Mouse (Mus musculus) lung, postnatal 0 days (tissue): ENCODE results near the gene Rpf2. TPM values are rescaled to one million over a fixed set of nuclear protein-coding genes. Genes with fewer than 3 reads are reported as not detected.

Source experiments
- ATAC-seq: fragments of 200-750 bp; cut with Nextera tagmentation; 2 replicates; pipeline ENCODE4 v1.8.0; 2017; ENCODE audit warnings: moderate library complexity
- DNase-seq: peaks from one replicate; pipeline ENCODE4 v3.0.0-alpha.2; 2016; ENCODE audit warnings: low spot score
- H3K27ac ChIP-seq: fragments of 300-500 bp; sonication (generic); 2 replicates; pipeline ENCODE4 v1.5.1; 2014; ENCODE audit warnings: antibody characterized with exemption, mild to moderate bottlenecking, low read length, mixed read lengths
- H3K27me3 ChIP-seq: fragments of 300-500 bp; sonication (generic); replicated peaks from 2 replicates; pipeline ENCODE4 v1.6.1; 2014; ENCODE audit warnings: low read length, mixed read lengths; ENCODE audit not compliant: insufficient read depth
- H3K36me3 ChIP-seq: fragments of 300-500 bp; sonication (generic); 2 replicates; pipeline ENCODE4 v1.6.1; 2014; ENCODE audit warnings: low read length, mixed read lengths; ENCODE audit not compliant: insufficient read depth
- H3K4me1 ChIP-seq: fragments of 300-500 bp; sonication (generic); 2 replicates; pipeline ENCODE4 v1.6.1; 2014; ENCODE audit warnings: antibody characterized with exemption, low read depth, low read length, mixed read lengths; ENCODE audit not compliant: insufficient read depth
- H3K4me2 ChIP-seq: fragments of 300-500 bp; sonication (generic); replicated peaks from 2 replicates; pipeline ENCODE4 v1.6.1; 2014; ENCODE audit warnings: low read depth, mild to moderate bottlenecking, low read length, moderate library complexity, mixed read lengths
- H3K4me3 ChIP-seq: fragments of 300-500 bp; sonication (generic); 2 replicates; pipeline ENCODE4 v1.5.1; 2014; ENCODE audit warnings: low read depth, low read length
- H3K9ac ChIP-seq: fragments of 300-500 bp; sonication (generic); replicated peaks from 2 replicates; pipeline ENCODE4 v1.6.1; 2014; ENCODE audit warnings: low read depth, mild to moderate bottlenecking
- H3K9me3 ChIP-seq: fragments of 300-500 bp; sonication (generic); 2 replicates; pipeline ENCODE4 v1.6.1; 2016; ENCODE audit warnings: low read length, mixed read lengths
- CTCF ChIP-seq: IDR thresholded peaks from 2 replicates; pipeline ENCODE4 v1.5.1; 2016; ENCODE audit warnings: antibody characterized with exemption, mild to moderate bottlenecking
- EP300 ChIP-seq: IDR thresholded peaks from 2 replicates; pipeline ENCODE4 v1.6.1; 2016; ENCODE audit warnings: antibody characterized with exemption, mild to moderate bottlenecking, control low read depth
- WGBS: fragments of 180-500 bp; shearing (Covaris S2); extraction: QIAGEN DNeasy Blood & Tissue Kit; methylation state at CpG from one replicate; pipeline ENCODE4 v1.1.7; 2014; 5-methylcytosine and 5-hydroxymethylcytosine counted together
- polyA plus RNA-seq: library from polyadenylated mRNA; unstranded; fragments of >200 nt; fragmentation: Nextera tagmentation; extraction: Ambion mirVana; gene quantifications from 2 replicates; pipeline ENCODE4 v1.2.1, GENCODE M21; 2015

The Rpf2 gene
- polyA plus RNA-seq, 1 experiment from 2014 or later, result 19.0 TPM

GRCm38 (mm10) chr10:40233241-40233640 lies 13.6 kb downstream of the Rpf2 start:
- Histone ChIP-seq H3K9me3 (no peaks in the 10 kb centered on the region), H3K27me3 (no peaks in the 10 kb centered on the region), H3K36me3 (peaks cover 8% of the 10 kb centered on the region), H3K4me2 (no peak overlapping the region), H3K4me1 (no peaks in the 10 kb centered on the region), H3K4me3 (no peak overlapping the region), H3K9ac (no peak overlapping the region), H3K27ac (no peak overlapping the region)
- TF ChIP-seq EP300, result no peak
- no peak for TF ChIP-seq CTCF
- DNase-seq, result no peak
- no peak for ATAC-seq
- WGBS, result 89% methylated on average over 3 of the region's 3 CpGs

GRCm38 (mm10) chr10:40232442-40232841 lies 14.4 kb downstream of the Rpf2 start:
- H3K36me3 ChIP-seq, result peaks cover 9% of the 10 kb centered on the region; the same call in 1 of the 2 replicates
- no peak overlapping the region for H3K9ac ChIP-seq
- H3K4me1 ChIP-seq, result no peaks in the 10 kb centered on the region
- TF ChIP-seq EP300 (no peak), CTCF (no peak)
- H3K4me2 ChIP-seq, result no peak overlapping the region
- H3K27me3 ChIP-seq, result no peaks in the 10 kb centered on the region
- no peaks in the 10 kb centered on the region for H3K9me3 ChIP-seq
- WGBS, result 54% methylated on average over 7 of the region's 7 CpGs
- DNase-seq (no peak), ATAC-seq (no peak)
- H3K4me3 ChIP-seq, result no peak overlapping the region
- H3K27ac ChIP-seq, result no peak overlapping the region

- TF ChIP-seq EP300, result no peak
- no peak for TF ChIP-seq CTCF
- Histone ChIP-seq H3K36me3 (peaks cover 17% of the 10 kb centered on the region; the same call in 1 of the 2 replicates), H3K27me3 (no peaks in the 10 kb centered on the region), H3K27ac (no peak overlapping the region), H3K4me3 (no peak overlapping the region), H3K9me3 (no peaks in the 10 kb centered on the region), H3K9ac (no peak overlapping the region), H3K4me2 (no peak overlapping the region), H3K4me1 (no peaks in the 10 kb centered on the region)
- 96% methylated on average over 1 of the region's 1 CpGs for WGBS
- no peak for ATAC-seq
- peak; percentile 16 for DNase-seq
Observed at GRCm38 (mm10) chr10:40229725-40230124, 17.1 kb downstream of the Rpf2 start.

- Histone ChIP-seq H3K27ac (no peak overlapping the region), H3K9ac (no peak overlapping the region), H3K9me3 (no peaks in the 10 kb centered on the region), H3K4me2 (no peak overlapping the region), H3K27me3 (no peaks in the 10 kb centered on the region), H3K4me3 (no peak overlapping the region), H3K36me3 (peaks cover 20% of the 10 kb centered on the region), H3K4me1 (no peaks in the 10 kb centered on the region)
- TF ChIP-seq EP300, result no peak
- TF ChIP-seq CTCF, result no peak
- ATAC-seq, result no peak
- WGBS, result 81% methylated on average over 4 of the region's 4 CpGs
- DNase-seq, result no peak
Observed at GRCm38 (mm10) chr10:40227660-40228303, 19.1 kb downstream of the Rpf2 start.

- H3K4me1 ChIP-seq, result no peaks in the 10 kb centered on the region
- ATAC-seq (no peak), DNase-seq (no peak)
- H3K27ac ChIP-seq, result no peak overlapping the region
- H3K27me3 ChIP-seq, result no peaks in the 10 kb centered on the region
- H3K9ac ChIP-seq, result no peak overlapping the region
- peaks cover 6% of the 10 kb centered on the region; the same call in 1 of the 2 replicates for H3K36me3 ChIP-seq
- TF ChIP-seq EP300, result no peak
- no peak for TF ChIP-seq CTCF
- H3K9me3 ChIP-seq, result no peaks in the 10 kb centered on the region
- H3K4me3 ChIP-seq, result no peak overlapping the region
- no peak overlapping the region for H3K4me2 ChIP-seq
- 65% methylated on average over 3 of the region's 3 CpGs for WGBS
Observed at GRCm38 (mm10) chr10:40218874-40219273, 28.0 kb downstream of the Rpf2 start.

- H3K4me1 ChIP-seq, result no peaks in the 10 kb centered on the region
- H3K27me3 ChIP-seq, result no peaks in the 10 kb centered on the region
- H3K4me3 ChIP-seq, result no peak overlapping the region
- ATAC-seq (peak; percentile 88), DNase-seq (peak; percentile 94)
- 29% methylated on average over 13 of the region's 13 CpGs for whole genome bisulfite sequencing
- H3K9me3 ChIP-seq, result no peaks in the 10 kb centered on the region
- no peak overlapping the region for H3K4me2 ChIP-seq
- no peaks in the 10 kb centered on the region for H3K36me3 ChIP-seq
- H3K9ac ChIP-seq, result no peak overlapping the region
- TF ChIP-seq CTCF (peak; percentile 99), EP300 (no peak)
- no peak overlapping the region for H3K27ac ChIP-seq
Observed at GRCm38 (mm10) chr10:40212443-40213169, 34.2 kb downstream of the Rpf2 start.
